Mouse (Mus musculus) layer of hippocampus, postnatal 14 days (tissue): ENCODE results near the gene Galnt9. TPM values are rescaled to one million over a fixed set of nuclear protein-coding genes. Genes with fewer than 3 reads are reported as not detected.
A peak's percentile ranks its signal among the peaks of the same experiment; 100 is the strongest.

Experiments
- DNase-seq, 2 experiments: peaks; one replicate each; pipeline ENCODE4 v3.0.0; 2021 to 2022; ENCODE audit warnings: low spot score in 2 of 2, mixed read lengths in 1 of 2
- long read RNA-seq, 2 experiments: library from polyadenylated mRNA; stranded (forward); transcript quantifications; one replicate each; pipeline ENCODE4 v2.0.0; 2021
- total RNA-seq, 2 experiments: library from RNA; stranded (reverse); gene quantifications; 2 replicates each; pipeline ENCODE4 v1.2.3; 2021

Galnt9 gene
- total RNA-seq, result 100 to 1,000 TPM in 1 of 2 experiments, 10 to 100 TPM in 1; 95.1 to 106 TPM
- long read RNA-seq, experiment 1, transcript Galnt9-201 (11 exons, 2,883 nt), result major isoform, 156 of 187 reads
- long read RNA-seq, experiment 1, partial matches to known transcripts, result 20 of 187 reads
- long read RNA-seq, experiment 1, other reads (novel, unspliced or antisense), result 11 of 187 reads
- long read RNA-seq, experiment 2, transcript Galnt9-201 (11 exons, 2,883 nt), result major isoform, 181 of 222 reads
- long read RNA-seq, experiment 2, partial matches to known transcripts, result 32 of 222 reads
- long read RNA-seq, experiment 2, other reads (novel, unspliced or antisense), result 9 of 222 reads

- peak; percentile 50 to 54 for DNase-seq
Measured at GRCm38 (mm10) chr5:110543951-110544690, at the start of gene Galnt9. TSS of gene Galnt9 (plus strand) at chr5:110544355.

GRCm38 (mm10) chr5:110494396-110494795, 49.8 kb upstream of the Galnt9 start:
- DNase-seq, result no peak

GRCm38 (mm10) chr5:110495051-110495450, 49.1 kb upstream of the Galnt9 start:
- no peak for DNase-seq

GRCm38 (mm10) chr5:110497556-110497955, 46.6 kb upstream of the Galnt9 start:
- DNase-seq, result no peak

GRCm38 (mm10) chr5:110498071-110498470, 46.1 kb upstream of the Galnt9 start:
- DNase-seq, result no peak

GRCm38 (mm10) chr5:110500233-110500632, 43.9 kb upstream of the Galnt9 start:
- no peak for DNase-seq

- no peak for DNase-seq
Measured at GRCm38 (mm10) chr5:110503361-110503760, 40.8 kb upstream of the Galnt9 start.

- DNase-seq, result no peak
Measured at GRCm38 (mm10) chr5:110505611-110506294, 38.4 kb upstream of the Galnt9 start.

GRCm38 (mm10) chr5:110506295-110506616, 37.9 kb upstream of the Galnt9 start:
- no peak for DNase-seq

GRCm38 (mm10) chr5:110506856-110507255, 37.3 kb upstream of the Galnt9 start:
- no peak for DNase-seq

- DNase-seq, result no peak
Measured at GRCm38 (mm10) chr5:110507943-110508342, 36.2 kb upstream of the Galnt9 start.

GRCm38 (mm10) chr5:110510357-110510756, 33.8 kb upstream of the Galnt9 start:
- DNase-seq, result no peak

- no peak for DNase-seq
Measured at GRCm38 (mm10) chr5:110513791-110514190, 30.4 kb upstream of the Galnt9 start.

GRCm38 (mm10) chr5:110514694-110515093, 29.5 kb upstream of the Galnt9 start:
- DNase-seq, result no peak

GRCm38 (mm10) chr5:110516390-110516789, 27.8 kb upstream of the Galnt9 start:
- DNase-seq, result no peak

GRCm38 (mm10) chr5:110518086-110518783, 25.9 kb upstream of the Galnt9 start:
- no peak for DNase-seq

GRCm38 (mm10) chr5:110520974-110521373, 23.2 kb upstream of the Galnt9 start:
- DNase-seq, result peak in 1 of 2 experiments; percentile 30

GRCm38 (mm10) chr5:110521822-110522221, 22.3 kb upstream of the Galnt9 start:
- no peak for DNase-seq

GRCm38 (mm10) chr5:110523296-110523695, 20.9 kb upstream of the Galnt9 start:
- DNase-seq, result no peak

GRCm38 (mm10) chr5:110525701-110526100, 18.5 kb upstream of the Galnt9 start:
- DNase-seq, result no peak

GRCm38 (mm10) chr5:110526556-110526955, 17.6 kb upstream of the Galnt9 start:
- no peak for DNase-seq
